Mouse (Mus musculus): ENCODE results near the gene Plch1. TPM values are rescaled to one million over a fixed set of nuclear protein-coding genes. Genes with fewer than 3 reads are reported as not detected.

Plch1 gene
- polyA plus RNA-seq, 1 experiment from 2014 or later: 1.5 TPM

GRCm38 (mm10) chr3:63692727-63693126 is 206.5 kb downstream of the Plch1 start:
- WGBS: 89% methylated on average over 4 of the region's 4 CpGs

GRCm38 (mm10) chr3:63668779-63669178 is 230.5 kb downstream of the Plch1 start:
- no peaks in the 10 kb centered on the region for H3K27me3 ChIP-seq (replicated peaks; ENCODE audit: insufficient read depth, low read length)
- 50% methylated on average over 4 of the region's 4 CpGs for WGBS
- H3K4me3 ChIP-seq (ENCODE audit: low read depth, low read length): no peak overlapping the region
- H3K4me1 ChIP-seq (ENCODE audit: insufficient read depth, low read depth, low read length): no peaks in the 10 kb centered on the region
- no peak overlapping the region for H3K9ac ChIP-seq (replicated peaks; ENCODE audit: low read depth)
- no peak for TF ChIP-seq CTCF (IDR thresholded peaks at IDR 0.05)
- no peak for TF ChIP-seq EP300 (IDR thresholded peaks at IDR 0.05)
- H3K36me3 ChIP-seq (ENCODE audit: insufficient read depth, low read length): no peaks in the 10 kb centered on the region
- H3K4me2 ChIP-seq (replicated peaks; ENCODE audit: low read depth, low read length): no peak overlapping the region
- H3K27ac ChIP-seq (ENCODE audit: low read length): no peak overlapping the region
- ATAC-seq: no peak
- DNase-seq (ENCODE audit: low spot score): no peak
- H3K9me3 ChIP-seq (ENCODE audit: low read length): no peaks in the 10 kb centered on the region

More at GRCm38 (mm10) chr3:63692727-63693126, 206.5 kb downstream of the Plch1 start:
- no peak overlapping the region for H3K27ac ChIP-seq (ENCODE audit: low read length)
- ATAC-seq (no peak), DNase-seq (ENCODE audit: low spot score) (no peak)
- H3K4me3 ChIP-seq (ENCODE audit: low read depth, low read length): no peak overlapping the region
- H3K4me2 ChIP-seq (replicated peaks; ENCODE audit: low read depth, low read length): no peak overlapping the region
- H3K9me3 ChIP-seq (ENCODE audit: low read length): no peaks in the 10 kb centered on the region
- TF ChIP-seq CTCF (IDR thresholded peaks at IDR 0.05) (no peak), EP300 (IDR thresholded peaks at IDR 0.05) (no peak)
- H3K9ac ChIP-seq (replicated peaks; ENCODE audit: low read depth): no peak overlapping the region
- H3K27me3 ChIP-seq (replicated peaks; ENCODE audit: insufficient read depth, low read length): no peaks in the 10 kb centered on the region
- no peaks in the 10 kb centered on the region for H3K36me3 ChIP-seq (ENCODE audit: insufficient read depth, low read length)
- no peaks in the 10 kb centered on the region for H3K4me1 ChIP-seq (ENCODE audit: insufficient read depth, low read depth, low read length)

- Histone ChIP-seq H3K4me1 (ENCODE audit: insufficient read depth, low read depth, low read length) (no peaks in the 10 kb centered on the region), H3K4me2 (replicated peaks; ENCODE audit: low read depth, low read length) (no peak overlapping the region), H3K9ac (replicated peaks; ENCODE audit: low read depth) (no peak overlapping the region), H3K4me3 (ENCODE audit: low read depth, low read length) (no peak overlapping the region), H3K36me3 (ENCODE audit: insufficient read depth, low read length) (no peaks in the 10 kb centered on the region), H3K27ac (ENCODE audit: low read length) (no peak overlapping the region), H3K27me3 (replicated peaks; ENCODE audit: insufficient read depth, low read length) (no peaks in the 10 kb centered on the region), H3K9me3 (ENCODE audit: low read length) (no peaks in the 10 kb centered on the region)
- DNase-seq (ENCODE audit: low spot score) (no peak), ATAC-seq (no peak)
- no peak for TF ChIP-seq EP300 (IDR thresholded peaks at IDR 0.05)
- TF ChIP-seq CTCF (IDR thresholded peaks at IDR 0.05): no peak
- 68% methylated on average over 3 of the region's 3 CpGs for whole genome bisulfite sequencing
These were observed 234.0 kb downstream of the Plch1 start for GRCm38 (mm10) chr3:63665307-63665706.

GRCm38 (mm10) chr3:63664575-63665243 is 234.6 kb downstream of the Plch1 start:
- Histone ChIP-seq H3K9ac (replicated peaks; ENCODE audit: low read depth) (no peak overlapping the region), H3K4me2 (replicated peaks; ENCODE audit: low read depth, low read length) (no peak overlapping the region), H3K9me3 (ENCODE audit: low read length) (no peaks in the 10 kb centered on the region), H3K4me3 (ENCODE audit: low read depth, low read length) (no peak overlapping the region), H3K4me1 (ENCODE audit: insufficient read depth, low read depth, low read length) (no peaks in the 10 kb centered on the region), H3K27me3 (replicated peaks; ENCODE audit: insufficient read depth, low read length) (no peaks in the 10 kb centered on the region), H3K36me3 (ENCODE audit: insufficient read depth, low read length) (no peaks in the 10 kb centered on the region), H3K27ac (ENCODE audit: low read length) (no peak overlapping the region)
- WGBS: 59% methylated on average over 6 of the region's 6 CpGs
- TF ChIP-seq EP300 (IDR thresholded peaks at IDR 0.05): no peak
- TF ChIP-seq CTCF (IDR thresholded peaks at IDR 0.05): no peak
- no peak for ATAC-seq
- DNase-seq (ENCODE audit: low spot score): no peak

Other genes with a start within 250 kb of the Plch1 start
- gene E130311K13Rik, start 30.0 kb upstream of the Plch1 start, polyA plus RNA-seq (2015; fragmentation: Nextera tagmentation; extraction: Ambion mirVana): 6.4 and 6.6 TPM in 2 replicates
- gene Slc33a1, start 65.3 kb upstream of the Plch1 start, polyA plus RNA-seq (2015; fragmentation: Nextera tagmentation; extraction: Ambion mirVana): 16.2 and 16.5 TPM in 2 replicates
- gene Gmps, start 76.6 kb upstream of the Plch1 start, polyA plus RNA-seq (2015; fragmentation: Nextera tagmentation; extraction: Ambion mirVana): 14.1 and 14.2 TPM in 2 replicates
- 0.04 TPM in 1 of 2 replicates, not detected in the other for gene Vmn2r1, start 182.1 kb upstream of the Plch1 start, polyA plus RNA-seq (2015; fragmentation: Nextera tagmentation; extraction: Ambion mirVana)
- gene Vmn2r2, start 242.5 kb upstream of the Plch1 start, polyA plus RNA-seq (2015; fragmentation: Nextera tagmentation; extraction: Ambion mirVana): not detected in 2 replicates